Mouse (Mus musculus): ENCODE results near the gene Erp27. TPM values are rescaled to one million over a fixed set of nuclear protein-coding genes. Genes with fewer than 3 reads are reported as not detected.

Erp27 gene
- total and polyA plus RNA-seq, 3 experiments = 0.55 to 1.9 TPM; not detected in 1

GRCm38 (mm10) chr6:136910247-136910890, 11.6 kb downstream of the Erp27 start:
- Histone ChIP-seq H3K9ac (ENCODE audit: insufficient read depth, low read depth) (no peak overlapping the region), H3K4me3 (replicated peaks in 1 of 3; ENCODE audit: low read depth in 2 of 3, low read length in 2 of 3, poor library complexity in 1 of 3) (no peak overlapping the region), H3K9me3 (replicated peaks; ENCODE audit: low read length) (no peaks in the 10 kb centered on the region), H3K79me2 (replicated peaks; ENCODE audit: control insufficient read depth, extremely low read depth, insufficient read depth, poor library complexity, severe bottlenecking) (no peaks in the 10 kb centered on the region), H3K4me1 (ENCODE audit: control insufficient read depth in 1 of 2, insufficient read depth in 2 of 2) (peaks cover 0 to 8% of the 10 kb centered on the region in 2 experiments; a peak in 2 of 4 replicates), H3K36me3 (replicated peaks in 1 of 2; ENCODE audit: control insufficient read depth in 1 of 2, insufficient read depth in 1 of 2, low read length in 1 of 2) (peaks cover 31 to 73% of the 10 kb centered on the region in 2 experiments), H3K27me3 (replicated peaks) (no peaks in the 10 kb centered on the region), H3K27ac (ENCODE audit: insufficient read depth, low read depth) (no peak overlapping the region), H3K4me2 (ENCODE audit: insufficient read depth, low read depth, poor library complexity, severe bottlenecking) (no peak overlapping the region)
- DNase-seq (ENCODE audit: extremely low read depth) = no peak
- TF ChIP-seq ZNF384 (IDR thresholded peaks at IDR 0.05; ENCODE audit: low read depth, low read length) (no peak), UBTF (IDR thresholded peaks at IDR 0.05; ENCODE audit: low read depth, low read length) (no peak), RCOR1 (conservative IDR thresholded peaks at IDR 0.05; ENCODE audit: low read depth, low read length) (no peak), NELFE (IDR thresholded peaks at IDR 0.05; ENCODE audit: low read depth, low read length) (no peak), TCF12 (IDR thresholded peaks at IDR 0.05; ENCODE audit: low read depth, low read length) (no peak)
- in situ Hi-C loops (cut with MboI; ENCODE audit: low pct_ligation_motif_present, low pct_unique_long_range_greater_than_20kb, low sequenced_read_pairs) (no loop called here), dilution Hi-C loops (cut with MboI; ENCODE audit: extremely low pct_ligation_motif_present, extremely low pct_unique_long_range_greater_than_20kb, low sequenced_read_pairs) (no loop called here)

GRCm38 (mm10) chr6:136906937-136907293, 15.1 kb downstream of the Erp27 start:
- Histone ChIP-seq H3K4me2 (ENCODE audit: insufficient read depth, low read depth, poor library complexity, severe bottlenecking) (no peak overlapping the region), H3K9me3 (replicated peaks; ENCODE audit: low read length) (no peaks in the 10 kb centered on the region), H3K9ac (ENCODE audit: insufficient read depth, low read depth) (no peak overlapping the region), H3K27me3 (replicated peaks) (no peaks in the 10 kb centered on the region), H3K4me1 (ENCODE audit: control insufficient read depth in 1 of 2, insufficient read depth in 2 of 2) (no peaks in the 10 kb centered on the region), H3K27ac (ENCODE audit: insufficient read depth, low read depth) (no peak overlapping the region), H3K4me3 (replicated peaks in 1 of 3; ENCODE audit: low read depth in 2 of 3, low read length in 2 of 3, poor library complexity in 1 of 3) (no peak overlapping the region), H3K36me3 (replicated peaks in 1 of 2; ENCODE audit: control insufficient read depth in 1 of 2, insufficient read depth in 1 of 2, low read length in 1 of 2) (peaks cover 20 to 68% of the 10 kb centered on the region in 2 experiments), H3K79me2 (replicated peaks; ENCODE audit: control insufficient read depth, extremely low read depth, insufficient read depth, poor library complexity, severe bottlenecking) (no peaks in the 10 kb centered on the region)
- DNase-seq (ENCODE audit: extremely low read depth) = no peak
- dilution Hi-C loops (cut with MboI; ENCODE audit: extremely low pct_ligation_motif_present, extremely low pct_unique_long_range_greater_than_20kb, low sequenced_read_pairs) = no loop called here
- in situ Hi-C loops (cut with MboI; ENCODE audit: low pct_ligation_motif_present, low pct_unique_long_range_greater_than_20kb, low sequenced_read_pairs) = no loop called here
- TF ChIP-seq POLR2A (IDR thresholded peaks at IDR 0.05; ENCODE audit: low read depth, low read length) (no peak), ZKSCAN1 (IDR thresholded peaks at IDR 0.05; ENCODE audit: borderline replicate concordance, low read depth, low read length) (no peak), CHD1 (IDR thresholded peaks at IDR 0.05; ENCODE audit: low read depth, low read length) (no peak), ZNF384 (IDR thresholded peaks at IDR 0.05; ENCODE audit: low read depth, low read length) (no peak), ETS1 (conservative IDR thresholded peaks at IDR 0.05; ENCODE audit: low read depth, low read length) (no peak), NELFE (IDR thresholded peaks at IDR 0.05; ENCODE audit: low read depth, low read length) (no peak), IRF4 (IDR thresholded peaks at IDR 0.05; ENCODE audit: low read depth, low read length) (no peak), ZC3H11A (IDR thresholded peaks at IDR 0.05; ENCODE audit: low read depth, low read length) (no peak), BHLHE40 (IDR thresholded peaks at IDR 0.05; ENCODE audit: low read depth, low read length) (no peak), USF1 (IDR thresholded peaks at IDR 0.05; ENCODE audit: low read depth, low read length) (no peak), CHD2 (IDR thresholded peaks at IDR 0.05; ENCODE audit: low read length) (no peak), UBTF (IDR thresholded peaks at IDR 0.05; ENCODE audit: low read depth, low read length) (no peak), NRF1 (IDR thresholded peaks at IDR 0.05; ENCODE audit: low read depth, low read length) (no peak), POLR2AphosphoS2 (IDR thresholded peaks at IDR 0.05; ENCODE audit: low read depth, low read length) (no peak), JUN (IDR thresholded peaks at IDR 0.05; ENCODE audit: insufficient read depth, low read depth, low read length) (no peak), MAX (IDR thresholded peaks at IDR 0.05; ENCODE audit: low read length) (no peak), USF2 (conservative IDR thresholded peaks at IDR 0.05; ENCODE audit: low read depth, low read length) (no peak)

All from CH12.LX (cell line).